Mouse (Mus musculus) CH12.LX (cell line): ENCODE measurements around the gene Hist1h2bh. TPM values are rescaled to one million over a fixed set of nuclear protein-coding genes. Genes with fewer than 3 reads are reported as not detected.
"Not testable (repeated sequence)": the region's sequence is repeated elsewhere in the genome, so short reads cannot be mapped to it uniquely, and the experiment has no call there.

ENCODE experiments used
- DNase-seq: peaks from one replicate; pipeline ENCODE4 v3.0.0-alpha.2; 2013; ENCODE audit errors: extremely low read depth
- H3K27ac ChIP-seq: 2 replicates; pipeline ENCODE4 v1.5.1; 2012; ENCODE audit warnings: low read depth, mild to moderate bottlenecking, control low read depth, moderate library complexity; ENCODE audit not compliant: insufficient read depth
- H3K27me3 ChIP-seq: replicated peaks from 2 replicates; pipeline ENCODE3; 2012; ENCODE audit warnings: inconsistent platforms
- H3K36me3 ChIP-seq, 2 experiments: replicated peaks in 1 of 2; 2 replicates each; pipeline versions ENCODE3 to v1.6.1; 2012; ENCODE audit warnings: inconsistent platforms in 1 of 2, low read length in 1 of 2, mild to moderate bottlenecking in 1 of 2, mixed read lengths in 1 of 2, moderate library complexity in 1 of 2; ENCODE audit not compliant: control insufficient read depth in 1 of 2, insufficient read depth in 1 of 2
- H3K4me1 ChIP-seq, 2 experiments: 2 replicates each; pipeline ENCODE4 v1.6.1; 2012; ENCODE audit warnings: inconsistent platforms in 1 of 2, moderate library complexity in 1 of 2; ENCODE audit not compliant: insufficient read depth in 2 of 2, control insufficient read depth in 1 of 2
- H3K4me2 ChIP-seq: 2 replicates; pipeline ENCODE4 v1.6.1; 2012; ENCODE audit warnings: low read depth, mild to moderate bottlenecking, control low read depth; ENCODE audit not compliant: poor library complexity, insufficient read depth, severe bottlenecking
- H3K4me3 ChIP-seq, 3 experiments: fragments of 150-350 bp in 1 of 3; sonication (generic) in 1 of 3; replicated peaks in 1 of 3; 2 replicates each; pipeline versions ENCODE3 to v1.5.1; 2011 to 2012; ENCODE audit warnings: low read depth in 2 of 3, low read length in 2 of 3, mild to moderate bottlenecking in 2 of 3, moderate library complexity in 2 of 3, control low read depth in 1 of 3, improper control_type of control experiment in 1 of 3, inconsistent platforms in 1 of 3, mixed read lengths in 1 of 3; ENCODE audit not compliant: poor library complexity in 1 of 3
- H3K79me2 ChIP-seq: replicated peaks from 2 replicates; pipeline ENCODE4 v1.6.1; 2012; ENCODE audit warnings: mild to moderate bottlenecking, moderate library complexity; ENCODE audit not compliant: control insufficient read depth, poor library complexity, insufficient read depth, severe bottlenecking; ENCODE audit errors: extremely low read depth
- H3K9ac ChIP-seq: 2 replicates; pipeline ENCODE4 v1.6.1; 2012; ENCODE audit warnings: low read depth, mild to moderate bottlenecking, control low read depth, moderate library complexity; ENCODE audit not compliant: insufficient read depth
- H3K9me3 ChIP-seq: replicated peaks from 2 replicates; pipeline ENCODE3; 2012; ENCODE audit warnings: low read length, inconsistent platforms, mixed read lengths
- CHD1 ChIP-seq: IDR thresholded peaks from 2 replicates; pipeline ENCODE4 v1.6.1; 2012; ENCODE audit warnings: low read depth, low read length, improper control_type of control experiment, inconsistent platforms
- ELF1 ChIP-seq: IDR thresholded peaks from 2 replicates; pipeline ENCODE4 v1.6.1; 2014; ENCODE audit warnings: low read depth, mild to moderate bottlenecking, inconsistent platforms, low read length, improper control_type of control experiment
- ETS1 ChIP-seq: conservative IDR thresholded peaks from 2 replicates; pipeline ENCODE4 v1.6.1; 2012; ENCODE audit warnings: low read depth, mild to moderate bottlenecking, inconsistent platforms, low read length, improper control_type of control experiment, moderate library complexity
- HCFC1 ChIP-seq: IDR thresholded peaks from 2 replicates; pipeline ENCODE4 v1.6.1; 2012; ENCODE audit warnings: low read depth, mild to moderate bottlenecking, inconsistent platforms, low read length, improper control_type of control experiment
- IRF4 ChIP-seq: IDR thresholded peaks from 2 replicates; pipeline ENCODE4 v1.6.1; 2014; ENCODE audit warnings: low read depth, mild to moderate bottlenecking, inconsistent platforms, low read length, improper control_type of control experiment
- MAX ChIP-seq: IDR thresholded peaks from 2 replicates; pipeline ENCODE4 v1.6.1; 2011; ENCODE audit warnings: low read length, improper control_type of control experiment
- MEF2A ChIP-seq: IDR thresholded peaks from 2 replicates; pipeline ENCODE4 v1.6.1; 2014; ENCODE audit warnings: low read depth, mild to moderate bottlenecking, inconsistent platforms, low read length, improper control_type of control experiment, borderline replicate concordance
- MXI1 ChIP-seq: IDR thresholded peaks from 2 replicates; pipeline ENCODE4 v1.6.1; 2011; ENCODE audit warnings: mild to moderate bottlenecking, low read depth, low read length, improper control_type of control experiment
- MYC ChIP-seq: IDR thresholded peaks from 2 replicates; pipeline ENCODE4 v1.6.1; 2011; ENCODE audit warnings: low read depth, mild to moderate bottlenecking, improper control_type of control experiment, low read length
- NELFE ChIP-seq: IDR thresholded peaks from 2 replicates; pipeline ENCODE4 v1.6.1; 2011; ENCODE audit warnings: low read depth, low read length, improper control_type of control experiment
- NRF1 ChIP-seq: IDR thresholded peaks from 2 replicates; pipeline ENCODE4 v1.6.1; 2014; ENCODE audit warnings: low read depth, mild to moderate bottlenecking, inconsistent platforms, low read length, improper control_type of control experiment, moderate library complexity
- POLR2A ChIP-seq: IDR thresholded peaks from 2 replicates; pipeline ENCODE4 v1.6.1; 2011; ENCODE audit warnings: low read depth, mild to moderate bottlenecking, improper control_type of control experiment, low read length
- POLR2AphosphoS2 ChIP-seq: IDR thresholded peaks from 2 replicates; pipeline ENCODE4 v1.6.1; 2011; ENCODE audit warnings: low read depth, low read length, improper control_type of control experiment
- SIN3A ChIP-seq: IDR thresholded peaks from 2 replicates; pipeline ENCODE4 v1.6.1; 2012; ENCODE audit warnings: low read length, improper control_type of control experiment, inconsistent platforms
- TBP ChIP-seq: conservative IDR thresholded peaks from 2 replicates; pipeline ENCODE4 v1.6.1; 2011; ENCODE audit warnings: low read depth, low read length, improper control_type of control experiment
- TCF12 ChIP-seq: IDR thresholded peaks from 2 replicates; pipeline ENCODE4 v1.6.1; 2014; ENCODE audit warnings: low read depth, mild to moderate bottlenecking, inconsistent platforms, low read length, improper control_type of control experiment
- UBTF ChIP-seq: IDR thresholded peaks from 2 replicates; pipeline ENCODE4 v1.6.1; 2012; ENCODE audit warnings: low read depth, mild to moderate bottlenecking, inconsistent platforms, low read length, improper control_type of control experiment, moderate library complexity
- ZMIZ1 ChIP-seq: IDR thresholded peaks from 2 replicates; pipeline ENCODE4 v1.6.1; 2012; ENCODE audit warnings: low read depth, mild to moderate bottlenecking, inconsistent platforms, low read length, improper control_type of control experiment
- dilution Hi-C: fragments of 300-500 bp; cut with MboI; formaldehyde crosslinking; loops from 2 replicates; pipeline ENCODE4 v1.14.3; 2020; ENCODE audit warnings: low sequenced_read_pairs; ENCODE audit not compliant: extremely low pct_unique_long_range_greater_than_20kb, extremely low pct_ligation_motif_present
- in situ Hi-C: fragments of 300-500 bp; cut with MboI; formaldehyde crosslinking; loops from 3 replicates; pipeline ENCODE4 v1.14.3; 2019; ENCODE audit warnings: low sequenced_read_pairs, low pct_ligation_motif_present, low pct_unique_long_range_greater_than_20kb, mixed read lengths
- polyA plus RNA-seq: library from polyadenylated mRNA; unstranded; fragments of >175 nt; gene quantifications from 2 replicates; pipeline ENCODE4 v1.2.1, GENCODE M21; 2012; ENCODE audit warnings: low read depth; ENCODE audit not compliant: insufficient read length
- total RNA-seq, 2 experiments: library from RNA; depleted of rRNA; stranded (reverse); fragments of 300-350 nt in 1 of 2; fragments of >200 nt in 1 of 2; gene quantifications; 2 replicates each; pipeline ENCODE4 v1.2.3; 2012 to 2014

Hist1h2bh gene
- total RNA-seq (2012; rRNA removed) (261 and 290 TPM in 2 replicates), total RNA-seq (2014; rRNA removed) (5.7 and 8.0 TPM in 2 replicates), polyA plus RNA-seq (0.56 and 0.77 TPM in 2 replicates)

DNA sequence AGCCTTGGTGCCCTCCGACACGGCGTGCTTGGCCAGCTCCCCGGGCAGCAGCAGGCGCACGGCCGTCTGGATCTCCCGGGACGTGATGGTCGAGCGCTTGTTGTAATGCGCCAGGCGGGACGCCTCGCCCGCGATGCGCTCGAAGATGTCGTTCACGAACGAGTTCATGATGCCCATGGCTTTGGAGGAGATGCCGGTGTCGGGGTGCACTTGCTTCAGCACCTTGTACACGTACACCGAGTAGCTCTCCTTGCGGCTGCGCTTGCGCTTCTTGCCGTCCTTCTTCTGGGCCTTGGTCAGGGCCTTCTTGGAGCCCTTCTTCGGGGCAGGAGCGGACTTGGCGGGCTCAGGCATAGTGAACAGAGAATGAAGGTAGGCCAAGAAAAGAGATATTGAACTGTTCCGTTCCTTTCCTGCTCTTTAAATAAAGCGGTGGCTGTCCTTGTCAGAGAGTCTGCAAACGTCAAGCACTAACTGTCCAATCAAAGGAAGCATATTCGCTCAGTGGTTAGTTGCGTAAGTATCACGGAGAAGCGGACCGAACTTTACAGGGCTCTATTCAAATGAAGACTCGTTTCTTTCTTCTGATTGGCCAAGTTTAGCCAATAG, at the start of gene Hist1h2bh:
Gene Hist1h2bh, minus strand, starts transcription at position 394 of the 609 bp plus-strand sequence.
- peak within 1 kb of the TSS; percentile 97 for H3K27ac ChIP-seq
- 0 out of 2 replicates have a peak, but pooled peaks have one; percentile 18 for TF ChIP-seq SIN3A
- peak; percentile 93 for TF ChIP-seq TCF12
- TF ChIP-seq ELF1: 0 out of 2 replicates have a peak, but pooled peaks have one; percentile 9
- peak; percentile 53; the same call in 1 of the 2 replicates for TF ChIP-seq HCFC1
- peak; percentile 98 for TF ChIP-seq POLR2AphosphoS2
- peak; percentile 99 for TF ChIP-seq POLR2A
- TF ChIP-seq ZMIZ1: peak; percentile 99
- TF ChIP-seq UBTF: peak; percentile 98
- peak; percentile 99 for TF ChIP-seq NELFE
- TF ChIP-seq NRF1: peak; percentile 63
- peak; percentile 99 for TF ChIP-seq TBP
- H3K79me2 ChIP-seq, in situ Hi-C loops, dilution Hi-C loops, H3K27me3 ChIP-seq, H3K9me3 ChIP-seq, H3K36me3 ChIP-seq: not testable (repeated sequence)
- peaks cover 3 to 29% of the 10 kb centered on the region in 2 experiments; a peak in 3 of 4 replicates for H3K4me1 ChIP-seq
- peak within 1 kb of the TSS; percentile 84 for H3K4me2 ChIP-seq
- peak within 1 kb of the TSS; percentile 97 for H3K9ac ChIP-seq
- H3K4me3 ChIP-seq: peak within 1 kb of the TSS; percentile 50 to 72 (median 51)
- DNase-seq: peak; percentile 98

DNA sequence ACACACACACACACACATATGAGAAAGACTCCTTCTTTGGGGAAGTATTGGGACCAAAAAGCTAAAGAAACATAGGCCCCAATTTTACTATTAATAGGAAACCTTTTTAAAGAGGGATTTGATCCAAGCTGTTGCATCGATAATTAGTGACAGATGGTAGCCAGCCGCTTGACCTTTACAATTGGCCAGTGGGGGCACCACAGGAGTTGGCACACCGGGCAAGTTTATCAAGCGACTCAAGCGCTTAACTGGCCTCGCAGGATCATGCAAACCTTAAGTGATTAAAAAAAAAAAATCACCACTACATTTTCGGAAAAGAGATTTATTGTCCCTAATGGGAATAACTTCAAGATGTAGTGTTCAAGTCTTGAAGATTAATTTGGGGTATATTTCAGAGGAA, 49.4 kb upstream of the Hist1h2bh start:
- Histone ChIP-seq H3K27me3 (no peaks in the 10 kb centered on the region), H3K4me3 (no peak overlapping the region)
- TF ChIP-seq MEF2A: no peak
- no peak for TF ChIP-seq ELF1
- TF ChIP-seq IRF4: no peak
- TF ChIP-seq CHD1: no peak
- TF ChIP-seq ETS1: no peak
- TF ChIP-seq MXI1: no peak
- TF ChIP-seq HCFC1: no peak
- no peak for TF ChIP-seq MAX
- no peak for TF ChIP-seq MYC
- TF ChIP-seq, all 38 proteins: peak for 0
- Histone ChIP-seq H3K4me1 (peaks cover 2 to 45% of the 10 kb centered on the region in 2 experiments; a peak in 3 of 4 replicates), H3K79me2 (no peaks in the 10 kb centered on the region), H3K4me2 (no peak overlapping the region), H3K9ac (no peak overlapping the region), H3K27ac (no peak overlapping the region), H3K9me3 (no peaks in the 10 kb centered on the region), H3K36me3 (no peaks in the 10 kb centered on the region)
- DNase-seq: no peak
- dilution Hi-C loops: no loop called here
- in situ Hi-C loops: loop anchor here (5.0 kb wide), 1 partner anchor 160 kb away; no protein-coding TSS in a partner anchor

DNA sequence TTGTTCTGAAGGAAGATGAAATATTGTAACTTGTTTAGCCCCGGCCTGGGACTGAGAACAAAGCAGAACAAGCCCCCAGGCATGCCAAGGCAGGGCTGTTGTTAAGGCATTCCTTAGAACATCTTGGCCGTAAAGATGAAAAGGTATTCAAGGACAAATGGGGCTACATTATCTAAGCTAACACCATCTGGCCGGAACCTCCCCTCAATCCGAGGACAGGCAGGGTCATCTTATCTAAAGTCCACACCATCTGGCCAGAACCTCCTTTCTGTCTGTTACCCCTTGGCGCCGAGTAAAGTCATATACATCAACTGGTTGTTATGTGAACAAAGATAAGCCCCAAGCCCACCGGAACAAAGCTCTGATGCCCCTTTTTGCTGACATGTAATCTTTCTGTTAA, 48.7 kb upstream of the Hist1h2bh start:
- H3K9ac ChIP-seq: peak overlapping the region; percentile 40; the same call in 1 of the 2 replicates
- H3K79me2 ChIP-seq, DNase-seq, H3K9me3 ChIP-seq, H3K27me3 ChIP-seq, H3K36me3 ChIP-seq, H3K27ac ChIP-seq, dilution Hi-C loops, H3K4me3 ChIP-seq: not testable (repeated sequence)
- peaks cover under 1 to 40% of the 10 kb centered on the region in 2 experiments; a peak in 3 of 4 replicates for H3K4me1 ChIP-seq
- peak overlapping the region; percentile 51; the same call in 1 of the 2 replicates for H3K4me2 ChIP-seq
- in situ Hi-C loops: loop anchor here (5.0 kb wide), 1 partner anchor 160 kb away; no protein-coding TSS in a partner anchor
